Mouse (Mus musculus): ENCODE data around the gene Agbl3. TPM values are rescaled to one million over a fixed set of nuclear protein-coding genes. Genes with fewer than 3 reads are reported as not detected.

The Agbl3 gene
- polyA plus RNA-seq (2017; shearing (Covaris generic)) = 1.5 TPM

DNA sequence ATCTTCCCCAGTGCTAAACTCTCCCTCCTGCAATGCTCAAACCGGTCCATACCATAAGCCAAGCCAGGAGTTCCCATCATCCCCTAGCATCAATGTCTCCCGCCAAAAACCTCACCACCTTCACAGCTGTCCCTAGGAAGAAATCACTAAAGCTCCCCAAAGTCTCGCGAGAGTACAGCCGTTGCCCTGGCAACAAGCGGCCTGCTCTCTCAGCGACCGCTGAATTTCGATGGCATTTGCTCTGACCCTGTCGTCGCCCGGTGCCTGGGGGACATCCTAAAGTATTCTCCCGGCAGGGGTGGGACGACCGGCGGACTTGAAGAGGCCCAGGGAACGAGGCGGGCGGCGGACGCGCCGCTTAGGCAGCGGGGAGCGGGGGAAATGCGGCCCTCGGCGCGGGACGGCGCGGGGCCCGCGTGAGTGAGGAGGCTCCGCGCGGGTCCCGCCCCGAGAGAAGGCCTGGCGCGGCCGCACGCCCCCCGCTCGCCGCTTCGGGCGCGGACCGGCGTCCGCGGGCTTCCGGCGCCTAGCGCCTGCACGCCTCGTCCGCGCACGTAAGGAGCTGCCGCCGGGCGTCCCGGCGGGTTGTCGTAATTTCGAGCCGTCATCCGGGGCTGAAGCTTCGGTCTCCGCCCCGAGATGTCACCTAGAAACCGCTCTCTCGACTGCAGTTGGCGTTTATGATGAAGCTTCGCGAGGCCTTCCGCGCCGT, at the start of gene Agbl3:
Gene Agbl3, plus strand, starts transcription at position 202 of the 712 bp plus-strand sequence.

DNA sequence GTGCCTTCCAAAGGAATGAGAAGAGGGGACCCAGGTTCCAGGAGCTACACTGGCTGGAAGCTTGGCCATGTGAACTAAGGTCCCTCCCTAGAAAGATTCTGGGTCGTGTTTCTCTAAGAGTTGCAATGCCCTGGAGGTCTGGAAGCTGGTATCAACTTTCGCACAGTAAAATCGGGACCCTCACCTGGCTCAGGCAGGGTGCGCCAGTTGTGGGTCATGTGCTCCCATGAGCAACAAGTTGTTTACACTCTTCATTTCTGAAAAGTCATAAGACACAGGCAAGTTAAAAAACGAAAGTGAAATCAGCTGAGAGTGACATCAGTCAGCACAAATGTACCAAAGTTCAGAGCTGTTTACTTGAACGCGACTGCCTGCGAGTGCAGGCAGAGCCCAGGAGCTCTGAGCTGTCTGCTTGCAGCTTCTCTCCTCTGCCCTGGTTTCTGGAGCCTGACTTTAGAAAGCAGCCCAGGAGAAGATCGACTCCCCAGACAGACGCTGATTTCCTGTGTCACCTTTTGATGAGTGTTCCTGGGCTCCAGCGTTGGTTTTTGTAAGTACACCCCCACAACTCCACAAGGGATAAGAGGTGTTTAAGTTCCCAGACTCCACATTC, 82.7 kb downstream of the Agbl3 start, which contains the start of gene Tmem140:
Gene Tmem140, plus strand, starts transcription at position 356 of the 613 bp plus-strand sequence.

DNA sequence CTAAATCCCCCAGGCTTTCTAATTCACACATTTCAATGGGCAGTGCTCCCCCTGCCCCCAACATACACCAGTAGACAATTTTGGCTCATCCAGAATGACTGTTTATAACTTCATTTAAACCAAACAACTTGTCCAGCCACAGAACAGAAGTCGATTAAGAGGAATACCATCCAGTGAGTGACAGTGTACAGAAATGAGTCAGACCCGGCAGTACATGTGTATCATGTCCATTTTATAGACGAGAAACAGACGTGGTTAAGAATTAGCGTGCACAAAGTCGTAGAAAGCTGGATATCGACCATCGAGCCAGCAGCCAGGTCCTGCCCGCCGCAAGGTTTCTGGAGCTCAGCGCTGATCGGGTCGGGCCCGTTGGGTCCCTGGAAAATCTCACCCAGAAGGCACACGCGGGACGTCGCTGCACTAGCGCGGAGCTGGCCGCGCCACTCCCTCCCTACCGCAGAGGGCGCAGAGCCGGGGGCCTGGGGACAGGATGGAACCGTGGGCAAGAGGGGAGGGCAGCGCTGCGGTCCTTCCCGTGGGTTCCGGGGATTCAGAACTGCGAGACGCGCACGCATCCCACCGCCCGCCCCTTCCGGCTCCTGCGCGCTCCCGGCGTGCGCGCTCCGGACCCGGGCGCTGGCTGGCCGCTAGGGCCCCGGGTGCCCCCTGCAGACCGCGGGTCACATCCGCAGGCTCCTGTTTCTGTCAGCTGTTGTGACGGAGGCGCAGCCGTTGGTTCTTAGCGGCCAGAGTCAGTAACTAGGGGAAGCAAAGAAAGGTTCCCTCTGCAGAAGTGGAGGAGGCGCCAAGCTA, 97.5 kb downstream of the Agbl3 start, which contains the start of gene Cyren:
Gene Cyren, minus strand, starts transcription at position 552 of the 813 bp plus-strand sequence.

Other genes starting within 250 kb of the Agbl3 start
- 0.54 TPM for gene Cald1, start 181.9 kb upstream of the Agbl3 start, polyA plus RNA-seq (2017; shearing (Covaris generic))
- 22.6 TPM for gene Tmem140, start 82.7 kb downstream of the Agbl3 start, polyA plus RNA-seq (2017; shearing (Covaris generic))
- 9.9 TPM for gene Cyren, start 97.6 kb downstream of the Agbl3 start, polyA plus RNA-seq (2017; shearing (Covaris generic))
- gene Wdr91, start 130.4 kb downstream of the Agbl3 start, polyA plus RNA-seq (2017; shearing (Covaris generic)) = 31.7 TPM
- gene Stra8, start 139.7 kb downstream of the Agbl3 start, polyA plus RNA-seq (2017; shearing (Covaris generic)) = not detected
- gene Slc23a4, start 208.0 kb downstream of the Agbl3 start, polyA plus RNA-seq (2017; shearing (Covaris generic)) = 0.94 TPM